Mouse (Mus musculus) urinary bladder, adult 2 months (tissue): Measurements from ENCODE around the gene Prss57. TPM values are rescaled to one million over a fixed set of nuclear protein-coding genes. Genes with fewer than 3 reads are reported as not detected.

Source experiments
- DNase-seq: peaks from one replicate; pipeline ENCODE4 v3.0.0; 2022; ENCODE audit warnings: low spot score
- polyA plus RNA-seq: library from polyadenylated mRNA; depleted of rRNA; stranded (reverse); fragments of >200 nt; gene quantifications from 2 replicates; pipeline ENCODE4 v1.2.3, GENCODE M21; 2012

The Prss57 gene
- polyA plus RNA-seq, 1 experiment, result 0.47 TPM

DNA sequence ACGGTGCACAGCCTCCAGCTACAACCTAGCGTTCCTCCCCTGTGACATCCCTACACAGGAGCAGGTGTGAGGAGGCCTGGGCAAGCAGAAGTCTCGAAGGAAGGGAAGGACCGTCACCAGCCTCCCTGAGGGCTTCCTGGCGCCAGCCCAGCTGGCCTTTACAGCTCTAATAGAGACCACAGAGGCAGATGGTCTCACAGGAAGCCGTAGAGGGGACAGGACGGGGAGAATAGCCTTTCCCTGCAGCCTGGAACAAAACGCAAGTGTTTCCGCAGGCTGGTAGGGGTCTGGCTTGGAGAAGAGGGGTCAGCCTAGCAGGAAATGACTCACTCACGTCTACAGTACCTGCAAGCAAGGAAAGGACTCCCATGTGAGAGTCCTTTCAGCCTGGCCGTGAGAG is 17.1 kb upstream of the Prss57 start:
- no peak for DNase-seq

DNA sequence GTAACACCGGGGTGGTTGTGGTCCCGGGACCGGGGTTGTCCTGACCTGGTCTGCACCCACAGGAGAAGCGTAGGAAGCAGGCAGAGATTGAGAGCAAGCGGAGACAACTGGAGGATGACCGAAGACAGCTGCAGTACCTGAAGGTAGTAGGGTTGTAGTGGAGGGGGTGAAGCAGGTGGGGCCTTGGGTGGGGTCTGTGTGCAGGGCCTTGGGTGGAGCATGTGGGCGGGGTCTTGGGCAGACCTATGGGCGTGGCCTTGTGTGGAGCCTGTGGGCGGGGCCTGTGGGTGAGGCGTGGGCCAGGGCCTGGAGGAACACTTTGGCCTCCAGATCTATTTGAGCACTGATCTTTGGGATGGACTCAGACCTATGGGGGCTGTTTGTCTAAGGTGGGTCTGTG is 16.2 kb upstream of the Prss57 start:
- no peak for DNase-seq

DNA sequence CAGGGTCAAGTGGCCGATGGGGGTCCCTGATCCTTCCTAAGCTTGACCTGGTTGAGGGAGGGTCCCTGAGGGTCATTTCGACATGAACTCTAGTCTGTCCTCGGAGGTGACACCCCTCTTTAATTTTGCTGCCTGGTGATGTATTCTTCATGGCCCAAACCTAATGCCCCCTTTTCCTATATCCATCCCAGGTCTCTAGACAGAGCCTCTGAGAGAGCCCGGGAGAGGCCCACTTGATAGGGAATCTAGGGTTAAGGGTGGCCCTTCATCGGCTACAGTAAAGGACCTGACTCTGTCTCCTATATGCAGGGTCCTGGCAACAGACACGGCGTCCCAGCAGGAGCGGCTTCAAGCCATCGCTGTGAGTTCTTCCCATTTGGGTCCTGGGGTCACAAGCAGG is 15.6 kb upstream of the Prss57 start:
- no peak for DNase-seq

DNA sequence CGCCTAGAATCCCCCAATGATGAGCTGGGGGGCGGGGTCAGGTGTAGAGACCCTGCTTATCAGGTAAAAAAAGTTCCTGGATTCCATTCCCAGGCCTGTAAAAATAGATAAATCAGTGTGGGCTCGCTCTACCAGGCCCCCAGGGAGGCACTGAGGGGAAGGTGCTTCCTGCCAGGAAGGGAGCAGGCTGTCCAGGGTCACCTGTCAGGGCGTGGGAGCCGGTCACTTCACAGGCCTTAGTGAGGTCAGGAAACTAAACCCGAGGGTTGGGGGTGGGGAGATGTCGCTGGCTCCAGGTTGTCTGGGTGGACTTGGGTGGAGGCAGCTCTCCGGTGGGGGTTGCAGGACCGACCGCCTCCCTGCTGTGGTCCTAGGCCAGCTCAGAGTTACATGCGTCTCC is 14.9 kb upstream of the Prss57 start:
- no peak for DNase-seq

DNA sequence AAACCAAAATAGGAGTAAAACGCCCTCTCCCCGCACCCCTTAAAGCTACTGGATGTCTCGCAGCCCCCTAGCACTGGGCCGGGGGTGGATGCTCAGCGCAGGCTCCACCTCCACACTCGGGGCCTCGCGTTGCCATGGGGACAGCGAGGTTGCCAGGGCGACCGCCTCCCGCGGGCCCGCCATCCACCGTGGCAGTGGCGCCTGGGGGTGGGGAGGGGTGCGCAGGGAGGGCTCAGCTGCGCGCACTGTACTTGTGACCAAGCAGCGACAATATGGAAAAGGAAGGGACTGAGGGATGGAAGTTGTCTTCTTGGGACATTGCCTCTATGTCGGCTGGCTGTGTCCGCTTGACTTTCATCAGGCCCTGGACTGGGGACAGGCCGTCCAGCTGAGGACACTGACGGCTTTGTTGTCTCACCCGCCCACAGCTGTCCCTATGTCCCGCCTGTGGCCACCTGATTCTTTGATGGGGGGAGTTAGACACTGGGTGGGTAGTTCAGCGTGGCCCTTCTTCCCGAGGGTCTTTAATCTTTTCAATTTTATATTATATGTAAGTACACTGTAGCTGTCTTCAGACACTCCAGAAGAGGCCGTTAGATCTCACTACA is 13.1 kb upstream of the Prss57 start:
- no peak for DNase-seq

DNA sequence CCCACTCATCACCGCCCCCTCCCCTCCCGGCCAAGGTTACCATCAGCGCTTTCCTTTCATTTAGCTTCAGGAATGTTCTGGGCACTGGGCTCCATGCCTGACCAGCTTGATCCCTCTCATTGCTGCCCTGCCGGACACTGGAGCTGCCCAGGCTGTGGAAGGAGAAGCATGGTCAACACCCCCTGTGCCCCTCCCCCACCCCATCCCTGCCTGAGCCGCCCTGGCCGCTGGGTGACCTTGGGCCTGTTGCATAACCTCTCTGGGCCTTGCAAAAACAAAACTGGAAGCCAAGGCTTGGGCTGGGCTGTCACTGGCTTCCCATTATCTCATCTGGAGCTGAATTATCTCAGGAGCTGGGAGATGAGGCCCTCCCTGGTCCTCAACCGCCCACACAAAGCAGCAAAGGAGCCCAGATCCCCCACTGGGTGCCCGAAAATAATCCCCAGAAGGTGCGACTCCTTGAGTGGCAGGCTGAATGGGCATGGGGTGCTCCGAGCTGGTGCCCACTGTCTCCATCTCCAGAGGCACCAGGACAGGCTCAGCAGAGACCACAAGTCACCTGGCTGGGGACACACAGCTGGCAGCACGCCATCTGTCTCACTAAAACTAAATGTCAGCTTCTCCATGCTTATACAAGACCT is 11.7 kb upstream of the Prss57 start:
- DNase-seq, result no peak

DNA sequence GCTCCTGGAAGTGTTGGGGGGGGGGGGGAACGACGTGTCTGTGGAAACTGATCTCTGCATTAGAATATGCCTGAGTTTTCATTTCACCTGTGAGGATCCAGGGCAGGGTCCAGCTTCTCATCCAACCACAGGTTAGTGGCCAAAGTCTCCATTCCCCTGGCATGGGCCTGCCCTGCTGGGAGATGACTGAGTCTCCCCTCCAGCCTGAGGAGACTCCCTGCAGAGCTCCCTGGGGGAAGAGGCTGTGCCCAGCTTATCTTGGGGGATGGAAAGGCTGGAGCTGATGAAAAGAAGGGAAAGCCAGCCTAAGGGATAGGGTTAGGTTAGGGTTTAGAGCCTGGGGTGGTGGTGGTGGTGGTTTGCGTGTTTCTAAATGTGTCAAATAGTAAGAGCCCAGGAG is 11.1 kb upstream of the Prss57 start:
- DNase-seq, result no peak

DNA sequence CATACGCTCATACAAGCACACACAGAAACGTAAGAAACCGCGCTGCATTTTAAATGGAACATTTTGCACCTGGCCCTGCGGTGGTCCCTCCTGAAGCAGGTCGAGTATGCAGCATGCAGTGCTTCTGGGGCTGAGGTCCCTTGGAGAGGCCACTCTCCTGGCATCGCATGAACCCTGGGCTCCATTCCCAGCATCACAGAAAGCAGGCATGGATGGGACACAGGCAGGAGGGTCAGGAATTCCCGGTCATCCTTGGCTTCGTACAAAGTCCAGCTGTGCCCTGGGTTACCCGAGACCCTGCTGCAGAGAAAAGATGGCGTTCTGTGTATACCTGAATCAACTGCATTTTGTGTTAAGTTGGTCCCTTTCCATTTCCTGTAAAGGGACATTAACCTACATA is 9.7 kb upstream of the Prss57 start:
- DNase-seq, result no peak

DNA sequence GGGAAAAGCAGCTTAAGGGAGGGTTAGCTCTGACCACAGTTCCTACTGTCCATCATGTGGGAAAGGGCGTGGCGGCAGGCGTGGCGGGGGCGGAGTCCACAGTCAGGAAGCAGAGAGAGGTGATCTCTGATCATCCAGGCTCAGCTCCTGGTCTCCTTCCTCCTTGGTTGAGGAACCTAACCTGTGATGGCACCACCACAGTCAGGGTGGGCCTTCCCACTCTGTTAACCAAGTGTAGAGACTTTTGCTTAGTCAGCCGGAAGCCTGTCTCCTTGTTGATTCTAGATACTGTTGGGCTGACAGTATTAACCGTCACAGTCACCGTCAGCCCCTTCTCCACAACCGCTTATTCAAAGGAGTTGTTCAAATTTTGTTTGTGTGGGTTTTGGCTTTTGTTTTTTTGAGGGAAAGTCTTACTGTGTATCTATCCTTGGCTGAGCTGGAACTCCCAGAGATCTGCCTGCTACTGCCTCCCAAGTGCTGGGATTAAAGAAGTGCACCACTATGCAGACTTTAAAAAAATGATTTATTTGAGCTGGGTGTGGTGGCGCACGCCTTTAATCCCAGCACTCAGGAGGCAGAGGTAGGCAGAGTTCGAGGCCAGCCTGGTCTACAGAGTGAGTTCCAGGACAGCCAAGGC is 7.6 kb upstream of the Prss57 start:
- DNase-seq, result no peak

DNA sequence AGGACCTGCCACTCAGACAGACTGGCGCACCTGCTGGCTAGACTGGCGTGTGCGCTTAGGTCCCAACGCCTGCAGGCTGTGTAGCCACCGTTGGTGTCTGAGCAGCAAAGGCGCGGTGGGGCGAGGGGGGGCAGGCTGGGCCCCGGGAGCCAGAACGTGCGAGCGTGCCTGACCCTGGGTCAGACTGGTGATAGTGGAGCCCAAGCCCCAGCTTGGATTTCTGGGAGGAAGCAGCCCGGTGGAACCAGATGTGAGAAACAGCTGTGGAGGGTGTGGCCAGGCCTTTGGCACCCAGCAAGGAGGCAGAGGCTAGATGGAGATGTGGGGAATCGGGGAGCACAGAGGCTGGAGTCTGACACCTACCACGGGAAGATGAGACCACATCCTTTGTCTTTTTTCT is 6.6 kb upstream of the Prss57 start:
- DNase-seq, result no peak

DNA sequence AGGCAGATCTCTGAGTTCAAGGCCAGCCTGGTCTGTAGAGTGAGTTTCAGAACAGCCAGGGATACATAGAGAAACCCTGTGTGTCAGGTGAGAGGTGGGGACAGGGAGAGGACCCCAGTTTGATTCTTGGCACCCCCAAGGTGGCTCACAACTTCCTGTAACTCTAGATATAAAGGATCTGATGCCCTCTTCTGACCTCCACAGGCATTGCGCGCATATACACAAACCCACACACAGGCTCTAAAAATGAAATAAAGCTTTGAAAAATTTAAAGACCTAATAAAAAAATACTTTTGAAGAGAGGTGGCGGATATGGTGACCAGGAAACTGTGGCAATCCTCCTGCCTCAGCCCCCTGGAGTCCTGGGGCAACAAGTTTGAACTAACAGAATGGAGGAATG is 5.1 kb upstream of the Prss57 start:
- DNase-seq, result no peak

DNA sequence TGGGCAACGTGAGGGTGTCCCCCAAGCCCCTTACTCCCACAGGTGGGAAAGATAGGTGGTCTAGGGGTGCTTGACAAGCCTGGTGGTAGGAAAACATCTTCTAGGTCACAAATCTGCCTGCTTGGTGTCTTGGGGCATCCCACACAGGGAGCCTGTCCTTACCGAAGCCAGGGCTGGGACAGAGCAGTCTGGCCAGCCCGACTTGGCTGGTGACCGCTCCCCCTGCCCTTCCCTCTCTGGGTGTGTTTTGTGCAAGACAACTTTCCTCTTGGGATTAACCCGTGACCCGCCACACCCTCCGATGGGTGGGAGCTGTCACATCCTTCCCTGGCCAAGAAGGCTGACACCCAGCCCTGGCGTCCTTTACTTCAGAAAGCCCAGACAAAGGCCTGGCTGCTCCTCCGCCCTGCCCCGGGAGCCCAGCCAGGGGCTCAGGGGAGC is 3.8 kb upstream of the Prss57 start:
- DNase-seq, result peak; percentile 47

DNA sequence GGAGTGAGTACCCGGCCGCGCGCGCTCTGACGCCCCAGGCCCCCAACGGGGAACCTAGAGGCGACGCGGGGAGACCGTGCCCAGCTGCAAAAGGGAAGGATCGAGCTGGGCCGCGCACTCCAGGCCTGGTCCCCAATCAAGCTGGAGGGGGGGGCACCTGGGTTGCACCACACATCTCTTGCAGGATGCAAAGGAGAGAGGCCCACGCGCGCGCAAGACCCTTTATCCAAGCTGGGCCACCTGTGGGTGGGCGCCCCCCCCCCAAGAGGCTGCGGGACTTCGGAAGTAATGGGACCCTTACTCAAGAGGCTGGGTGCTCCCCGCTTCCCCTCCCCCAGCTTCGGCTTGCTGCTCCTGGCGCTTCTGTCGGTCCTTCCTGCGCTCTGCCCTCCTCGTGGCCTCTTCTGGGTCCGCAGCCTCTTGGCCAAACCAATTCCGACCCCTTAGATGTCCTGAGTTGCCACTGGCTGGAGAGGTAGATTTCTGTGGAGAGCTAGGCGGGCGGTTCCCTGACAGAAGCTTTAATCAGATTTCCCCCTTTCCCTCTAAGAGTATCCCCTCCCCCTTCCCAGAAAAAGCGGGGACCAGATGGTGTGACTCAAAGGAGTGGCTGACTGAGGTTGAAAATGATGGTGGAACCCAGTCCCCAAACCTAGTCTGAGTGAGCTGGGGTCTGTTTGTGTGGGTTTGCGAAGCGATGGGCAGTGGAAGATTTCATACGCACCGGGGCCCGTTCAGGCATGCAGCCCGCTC is 3.2 kb upstream of the Prss57 start:
- peak; percentile 47 for DNase-seq

DNA sequence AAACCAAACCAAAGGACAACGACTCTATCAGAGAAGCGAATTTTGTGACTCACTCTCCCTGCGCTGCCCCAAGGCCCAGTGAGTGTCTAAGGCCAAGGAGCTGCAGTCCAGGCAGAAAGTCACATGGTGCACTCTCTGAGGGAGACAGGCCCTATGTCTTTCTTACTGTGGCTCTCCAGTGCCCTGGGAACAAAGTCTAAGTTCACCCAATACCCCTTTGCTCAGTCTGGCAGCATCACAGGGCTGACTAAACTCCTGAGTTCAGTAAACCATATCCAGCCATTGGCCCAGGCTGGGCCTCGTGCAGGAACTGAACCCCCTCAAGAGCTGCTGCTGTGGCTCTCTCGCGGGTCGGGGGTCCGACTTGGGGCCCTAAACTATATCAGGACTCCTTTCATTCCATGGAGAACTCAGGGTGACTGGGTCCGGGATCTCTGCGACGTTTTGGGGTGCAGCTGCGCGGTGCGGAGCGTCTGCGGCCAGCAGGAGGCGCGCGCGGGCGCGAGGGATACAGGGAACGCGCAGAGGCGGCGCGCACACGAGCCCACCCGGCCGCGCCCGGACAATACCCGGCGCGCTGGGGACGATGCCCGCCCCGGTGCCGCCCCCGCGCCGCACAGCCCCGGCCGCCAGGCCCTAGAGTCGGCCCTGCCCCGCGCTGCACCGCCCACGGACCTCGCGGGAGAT is 2.4 kb upstream of the Prss57 start, which contains the start of gene Palm:
Gene Palm (plus strand): TSS at position 522 of the 687 bp plus-strand sequence.
- peak; percentile 80 for DNase-seq

DNA sequence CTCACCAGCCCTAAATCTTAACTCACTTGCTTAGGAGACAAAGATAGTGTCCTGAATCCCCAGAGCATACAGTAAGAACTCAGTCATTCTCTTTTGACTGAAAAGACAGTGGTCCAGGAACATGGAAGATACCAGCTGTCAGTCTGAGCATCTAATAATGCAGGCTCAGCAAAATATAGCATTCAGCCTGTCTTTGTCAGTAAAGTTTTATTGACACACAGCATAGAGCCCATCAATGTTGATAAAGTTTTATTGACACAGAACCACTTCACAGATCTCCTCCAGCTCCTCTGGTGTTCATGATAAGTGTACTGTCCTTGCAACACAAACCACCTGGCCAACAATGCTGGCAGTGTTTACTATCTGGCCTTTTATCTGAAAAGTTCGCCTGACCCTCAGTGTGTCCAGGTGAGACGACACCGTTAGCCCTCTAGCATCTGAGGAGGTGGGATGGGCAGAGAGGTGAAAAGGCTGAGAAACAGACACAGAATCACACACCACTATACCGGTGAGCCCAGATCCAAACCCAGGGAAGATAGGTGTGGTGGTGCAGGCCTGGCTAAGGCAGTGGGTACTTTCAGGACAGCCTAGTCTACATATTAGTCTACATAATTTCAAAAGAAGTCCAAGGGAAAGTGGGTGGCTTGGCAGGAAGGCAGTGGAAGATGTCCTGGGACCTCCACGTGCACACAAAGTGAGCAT is 1.7 kb upstream of the Prss57 start:
- no peak for DNase-seq

DNA sequence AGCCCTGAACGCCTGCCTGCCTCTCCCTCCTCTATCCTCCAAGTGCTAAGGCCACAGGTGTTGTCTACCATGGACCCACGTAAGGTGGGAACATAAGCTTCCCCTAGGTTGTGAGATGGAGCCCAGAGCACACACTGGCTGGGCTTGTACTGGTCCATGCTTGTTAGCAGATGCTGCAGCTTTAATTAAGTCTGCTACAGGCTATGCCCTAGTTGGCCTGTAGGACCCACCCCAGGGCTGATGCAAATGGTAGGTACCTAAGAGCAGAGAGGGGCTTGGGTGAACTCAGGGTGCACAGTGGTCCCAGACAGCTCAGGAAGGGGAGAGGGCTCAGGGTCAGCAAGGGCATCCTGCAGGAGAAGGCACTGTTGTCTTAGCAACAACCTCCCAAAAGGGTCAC is 1.2 kb downstream of the Prss57 start:
- no peak for DNase-seq

DNA sequence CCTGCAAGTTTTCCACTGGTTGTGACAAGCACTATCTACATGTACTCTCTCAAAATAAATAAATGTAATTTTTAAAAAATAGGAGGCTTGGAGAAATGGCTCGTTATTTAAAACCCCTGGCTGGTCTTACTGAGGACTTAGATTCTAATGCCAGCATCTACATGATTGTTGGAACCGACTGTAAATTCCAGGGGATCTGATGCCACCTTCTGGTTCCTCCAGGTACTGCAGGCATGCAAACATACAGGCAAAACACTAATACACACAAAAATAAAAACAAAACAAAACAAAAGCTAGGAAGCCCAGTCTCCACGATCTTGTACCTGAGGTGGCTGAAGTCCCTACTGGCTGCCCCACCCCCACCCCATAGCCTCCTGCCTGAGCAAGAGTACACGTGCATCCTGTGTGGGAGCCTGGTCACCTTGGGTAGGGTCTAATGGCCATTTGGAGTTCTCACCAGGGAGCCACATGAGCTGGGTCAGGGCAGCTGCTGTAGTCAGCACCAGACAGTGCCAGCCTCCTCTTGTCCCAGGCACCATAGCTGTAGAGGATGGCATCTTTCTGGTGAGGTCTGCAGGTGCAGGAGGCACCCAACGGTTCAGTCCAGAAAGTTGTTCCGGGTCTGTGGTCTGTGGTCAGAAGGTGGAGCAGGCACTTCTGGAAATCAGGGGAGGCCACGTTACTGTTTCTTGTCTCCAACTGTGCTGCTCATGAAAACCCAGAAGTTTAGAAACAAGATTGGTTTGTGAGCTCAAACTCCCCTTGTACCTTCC is 2.2 kb downstream of the Prss57 start:
- DNase-seq, result no peak

DNA sequence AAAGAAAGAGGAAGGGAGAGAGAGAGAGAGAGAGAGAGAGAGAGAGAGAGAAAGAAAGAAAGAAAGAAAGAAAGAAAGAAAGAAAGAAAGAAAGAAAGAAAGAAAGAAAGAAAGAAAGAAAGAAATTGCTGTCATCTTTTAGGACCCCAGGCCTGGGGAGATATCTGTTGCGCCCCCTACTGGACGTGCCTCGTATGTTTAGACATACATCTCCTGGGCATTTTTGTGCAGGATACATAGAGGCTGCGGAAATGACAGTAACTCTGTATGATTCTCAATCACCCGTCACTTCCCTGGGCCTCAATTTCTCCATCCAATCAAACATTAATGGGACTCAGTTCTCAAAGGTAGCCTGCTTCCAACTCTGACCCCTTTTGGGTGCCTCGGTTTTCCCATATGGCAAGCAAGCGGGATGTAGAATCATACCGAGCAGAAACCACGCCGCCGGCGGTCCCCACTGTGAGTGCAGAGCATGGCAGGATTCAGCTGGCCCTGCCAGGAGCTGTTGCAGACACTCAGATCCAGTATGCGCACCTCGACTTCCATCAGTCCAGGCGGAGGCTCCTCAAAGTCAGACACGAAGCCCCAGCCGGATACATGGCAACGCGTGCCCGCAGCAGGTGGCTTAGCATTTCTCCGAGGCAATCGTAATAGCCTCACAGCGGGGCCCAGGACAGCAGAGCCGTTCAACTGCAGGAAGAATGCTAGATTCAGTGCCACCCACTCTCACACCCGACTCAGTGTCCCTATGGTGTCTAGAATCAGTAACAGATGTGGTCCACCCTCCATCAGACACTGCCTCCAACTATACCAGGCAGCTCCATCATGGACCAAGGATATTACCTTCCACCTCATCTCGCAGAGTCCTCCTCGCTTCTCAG is 6.6 kb downstream of the Prss57 start:
- DNase-seq, result no peak

DNA sequence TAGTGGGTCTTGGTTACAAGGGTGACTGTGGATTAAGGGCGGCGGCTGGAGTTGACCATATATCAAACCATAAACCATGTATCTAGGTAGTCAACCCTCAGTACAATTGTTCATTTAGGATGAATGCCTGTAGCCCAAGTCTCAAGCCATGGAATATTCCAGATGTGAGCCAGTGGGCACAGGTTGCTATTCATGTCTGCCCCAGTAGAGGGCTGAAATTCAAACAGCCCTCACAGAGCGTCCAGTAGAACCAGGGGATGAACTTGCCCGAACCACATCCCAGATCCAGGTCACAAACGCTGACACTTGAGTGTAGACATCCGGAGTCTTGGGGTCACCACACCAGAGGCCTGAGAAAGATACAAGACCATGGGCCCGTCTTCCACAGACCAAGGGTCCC is 7.7 kb downstream of the Prss57 start:
- no peak for DNase-seq

DNA sequence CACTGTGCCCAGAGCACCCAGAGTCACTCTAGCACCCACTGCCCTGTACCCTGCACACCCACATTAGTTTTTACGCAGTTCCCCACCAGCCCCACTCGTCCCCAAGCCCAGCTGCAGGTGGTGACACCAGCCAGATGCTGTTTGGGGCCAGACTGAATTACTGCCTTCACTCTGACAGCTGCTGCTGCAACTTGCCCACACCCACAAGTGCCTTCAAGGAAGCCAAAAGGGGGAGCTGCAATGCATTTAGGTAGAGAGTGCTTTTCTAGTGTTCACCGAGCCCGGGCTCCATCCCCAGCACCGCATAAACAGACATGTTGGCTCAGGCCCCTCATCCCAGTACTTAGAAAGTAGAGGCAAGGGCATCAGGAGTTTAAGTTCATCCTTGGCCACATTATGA is 8.8 kb downstream of the Prss57 start:
- DNase-seq, result no peak
